Mouse (Mus musculus) Patski (cell line): ENCODE measurements around the gene Prrg3. TPM values are rescaled to one million over a fixed set of nuclear protein-coding genes. Genes with fewer than 3 reads are reported as not detected.

Experiments used
- ATAC-seq: fragments of 100-300 bp; one replicate; pipeline ENCODE4 v1.8.0; 2021
- CTCF ChIA-PET: fragments of 350-600 bp; sonication (Branson Sonifier 250); formaldehyde crosslinking; loops from one replicate; lab custom pipeline; 2022; ENCODE audit warnings: inconsistent platforms; lab: Charles Lee
- POLR2A ChIA-PET: fragments of 350-600 bp; sonication (Branson Sonifier 250); formaldehyde crosslinking; loops from one replicate; lab custom pipeline; 2022; ENCODE audit warnings: antibody characterized with exemption, inconsistent platforms; lab: Charles Lee
- DNase-seq: peaks from one replicate; pipeline ENCODE4 v3.0.0-alpha.2; 2011; ENCODE audit warnings: low read depth, low spot score
- H3K27me3 ChIP-seq: fragments of 371-371 bp; one replicate; pipeline ENCODE4 v1.5.1; 2021
- CTCF ChIP-seq: fragments of 100-300 bp; IDR thresholded peaks from one replicate; pipeline ENCODE4 v1.5.1; 2021
- in situ Hi-C: fragments of 300-500 bp; cut with MboI; formaldehyde crosslinking; loops from 3 replicates; pipeline ENCODE4 v1.11.1; 2018; ENCODE audit warnings: low pct_unique_long_range_greater_than_20kb, mixed read lengths
- polyA plus RNA-seq: library from polyadenylated mRNA; unstranded; gene quantifications from one replicate; pipeline ENCODE4 v1.2.3, GENCODE M21; 2021

The Prrg3 gene
- polyA plus RNA-seq, 1 experiment from 2014 or later = 0.01 TPM

DNA sequence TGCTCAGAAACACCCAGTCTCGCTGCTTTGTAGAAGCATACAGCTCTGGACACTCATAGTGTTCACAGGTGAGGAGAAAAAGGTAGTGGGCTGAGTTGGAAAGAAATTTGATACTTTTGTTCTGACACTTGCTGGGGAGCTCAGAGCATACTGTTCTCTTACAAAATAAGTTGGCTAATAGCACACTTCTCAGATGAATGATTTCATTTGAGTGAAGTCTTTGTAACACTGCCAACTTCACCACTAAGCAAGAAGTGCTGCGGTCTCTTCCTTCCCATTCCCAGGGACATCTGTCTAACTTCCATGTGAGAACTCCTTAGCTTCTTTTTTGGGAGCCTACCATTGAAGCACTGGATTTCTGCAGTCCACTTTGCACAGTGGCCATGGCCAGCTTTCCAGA, 20.8 kb downstream of the Prrg3 start:
- POLR2A ChIA-PET = no interaction called here
- H3K27me3 ChIP-seq = peaks cover 7% of the 10 kb centered on the region
- TF ChIP-seq CTCF = no peak
- in situ Hi-C loops = no loop called here
- DNase-seq (no peak), ATAC-seq (no peak)
- CTCF ChIA-PET = no interaction called here

DNA sequence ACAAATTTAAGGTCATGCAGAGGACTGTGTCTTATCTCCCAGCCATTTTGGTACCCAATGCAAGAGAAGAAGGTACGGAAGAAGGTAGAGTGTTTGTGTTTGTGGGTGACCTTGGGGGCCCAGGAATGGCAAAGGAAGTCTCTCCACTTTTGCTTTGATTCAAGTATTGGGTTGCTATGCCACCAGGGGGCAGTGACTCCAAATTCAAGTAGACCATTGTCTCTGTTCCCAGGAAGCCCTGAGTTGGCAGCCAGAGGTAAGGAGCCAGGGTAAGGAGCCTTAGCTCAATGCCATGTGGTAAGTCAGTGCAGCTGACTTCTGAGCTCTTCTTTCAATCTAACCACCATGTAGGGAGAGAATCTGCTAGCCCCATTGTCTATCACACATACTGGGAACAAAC, 21.4 kb downstream of the Prrg3 start:
- ATAC-seq (no peak), DNase-seq (no peak)
- in situ Hi-C loops = no loop called here
- peak; percentile 42 for TF ChIP-seq CTCF
- CTCF ChIA-PET = no interaction called here
- H3K27me3 ChIP-seq = peaks cover 6% of the 10 kb centered on the region
- POLR2A ChIA-PET = no interaction called here

DNA sequence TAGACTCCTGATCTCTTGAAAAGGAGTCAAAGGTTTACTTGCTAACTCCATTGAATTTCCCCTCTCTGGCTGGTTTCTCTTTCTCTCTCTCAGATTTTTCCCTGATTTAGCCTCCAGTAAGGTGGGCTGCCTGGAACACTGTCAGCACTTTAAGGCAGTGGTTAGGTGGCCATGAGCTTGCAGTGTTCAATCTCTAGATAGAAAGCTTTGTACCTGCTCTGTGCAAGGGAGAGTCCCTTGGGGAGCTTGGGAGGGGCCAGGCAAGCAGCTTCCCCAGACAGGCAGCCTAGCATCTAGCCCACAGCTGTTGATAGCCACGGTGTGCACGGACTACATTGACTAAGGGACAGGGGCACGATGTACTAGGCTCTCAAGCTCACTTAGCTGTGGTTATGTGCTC, 29.1 kb downstream of the Prrg3 start, which contains the start of gene Cnga2:
Gene Cnga2, plus strand, starts transcription at position 301 of the 400 bp plus-strand sequence.
- peaks cover 13% of the 10 kb centered on the region for H3K27me3 ChIP-seq
- DNase-seq = no peak
- ChIA-PET CTCF (no interaction called here), POLR2A (no interaction called here)
- ATAC-seq = no peak
- no peak for TF ChIP-seq CTCF
- in situ Hi-C loops = no loop called here

DNA sequence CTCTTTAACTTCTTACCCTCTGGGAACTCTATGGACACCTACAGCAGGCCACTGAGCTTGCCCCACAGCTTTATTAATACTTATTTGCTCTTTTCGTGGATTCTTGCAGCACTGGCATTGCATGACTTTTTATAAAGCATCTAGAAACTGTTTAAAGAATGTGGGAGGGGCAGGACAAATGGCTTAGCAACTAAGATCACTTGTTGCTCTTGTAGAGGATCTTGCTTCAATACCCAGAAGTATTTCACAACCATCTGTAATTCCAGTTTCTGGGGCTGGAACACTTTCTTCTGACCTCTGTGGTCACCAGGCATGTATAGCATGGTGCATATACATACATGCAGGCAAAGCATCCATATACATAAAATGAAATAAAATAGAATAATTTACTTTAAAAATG, 33.5 kb downstream of the Prrg3 start:
- DNase-seq = no peak
- peaks cover 29% of the 10 kb centered on the region for H3K27me3 ChIP-seq
- no peak for TF ChIP-seq CTCF
- ChIA-PET CTCF (no interaction called here), POLR2A (no interaction called here)
- in situ Hi-C loops = no loop called here
- ATAC-seq = no peak

DNA sequence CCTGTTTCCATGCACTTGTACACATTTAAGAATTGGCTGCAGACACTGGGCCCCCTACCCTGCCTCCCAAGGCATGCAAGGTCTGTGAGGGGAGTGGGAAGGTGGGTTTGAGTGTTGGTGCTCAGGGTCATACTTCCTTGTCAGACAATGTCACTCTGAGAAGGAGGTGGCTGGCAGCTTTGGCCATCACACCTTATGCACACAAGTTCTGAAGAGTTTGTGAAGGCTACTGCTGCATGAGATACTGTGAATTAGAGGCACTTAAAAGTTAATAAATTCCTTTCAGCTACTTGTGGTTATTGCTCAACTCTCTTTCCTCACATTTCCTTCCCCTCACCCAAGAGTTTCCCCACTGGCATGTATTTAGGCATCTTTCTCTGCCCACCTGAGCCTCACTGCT, 47.5 kb downstream of the Prrg3 start:
- CTCF ChIA-PET = interaction anchor here (1.6 kb wide), 1 partner anchor 11 kb away, joined by 5 read pairs; no protein-coding TSS in a partner anchor
- ATAC-seq (peak; percentile 57), DNase-seq (no peak)
- H3K27me3 ChIP-seq = peaks cover 10% of the 10 kb centered on the region
- no peak for TF ChIP-seq CTCF
- POLR2A ChIA-PET = no interaction called here
- in situ Hi-C loops = loop anchor here (5.0 to 25.0 kb wide), 2 partner anchors 652 to 812 kb away; partner anchors contain the start of gene Gabra3

DNA sequence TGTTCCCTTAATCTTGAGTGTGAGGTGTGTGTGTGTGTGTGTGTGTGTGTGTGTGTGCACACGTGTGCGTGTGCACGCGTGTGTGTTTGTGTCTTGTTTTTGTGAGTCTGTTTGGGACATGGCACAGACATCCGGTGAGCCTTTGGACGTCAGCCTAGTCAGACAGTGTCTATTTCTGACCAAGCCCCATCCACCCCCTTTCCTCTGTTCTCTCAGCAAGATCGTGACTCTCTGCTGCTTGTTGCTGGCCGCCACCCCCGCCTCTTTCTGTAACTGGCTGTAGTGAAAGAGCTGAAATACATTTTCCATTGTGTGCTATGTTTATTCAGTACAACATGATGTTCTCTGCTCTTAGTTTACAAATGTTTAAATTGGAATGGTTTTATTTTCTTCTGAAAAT, 49.8 kb downstream of the Prrg3 start:
- ATAC-seq = no peak

DNA sequence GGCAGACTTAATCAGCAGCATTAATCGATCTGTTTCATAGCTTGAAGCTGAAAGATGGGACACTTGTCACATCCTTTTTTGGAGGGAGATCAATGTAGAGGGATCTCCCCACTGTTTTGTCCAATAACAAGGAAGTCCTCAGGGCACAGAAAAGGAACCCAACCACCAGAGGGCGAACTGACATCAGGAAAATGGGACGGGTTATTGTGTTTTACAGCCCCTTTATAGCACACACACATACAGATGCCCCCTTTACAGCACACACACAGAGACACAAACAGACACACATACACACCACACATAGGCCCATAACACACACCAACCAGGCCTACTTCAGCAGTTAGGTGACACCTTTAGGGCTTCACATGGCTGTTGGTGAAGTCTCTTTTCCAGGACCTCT, 50.4 kb downstream of the Prrg3 start:
- H3K27me3 ChIP-seq = peaks cover 6% of the 10 kb centered on the region
- ChIA-PET POLR2A (no interaction called here), CTCF (no interaction called here)
- in situ Hi-C loops = loop anchor here (5.0 to 25.0 kb wide), 2 partner anchors 649 to 809 kb away; partner anchors contain the start of gene Gabra3
- peak; percentile 67 for TF ChIP-seq CTCF
- no peak for DNase-seq
- no peak for ATAC-seq

More for the DNA sequence above, 49.8 kb downstream of the Prrg3 start:
- in situ Hi-C loops = loop anchor here (5.0 to 25.0 kb wide), 2 partner anchors 650 to 810 kb away; partner anchors contain the start of gene Gabra3
- POLR2A ChIA-PET = no interaction called here
- peaks cover 6% of the 10 kb centered on the region for H3K27me3 ChIP-seq
- TF ChIP-seq CTCF = no peak
- DNase-seq = no peak
- CTCF ChIA-PET = no interaction called here

DNA sequence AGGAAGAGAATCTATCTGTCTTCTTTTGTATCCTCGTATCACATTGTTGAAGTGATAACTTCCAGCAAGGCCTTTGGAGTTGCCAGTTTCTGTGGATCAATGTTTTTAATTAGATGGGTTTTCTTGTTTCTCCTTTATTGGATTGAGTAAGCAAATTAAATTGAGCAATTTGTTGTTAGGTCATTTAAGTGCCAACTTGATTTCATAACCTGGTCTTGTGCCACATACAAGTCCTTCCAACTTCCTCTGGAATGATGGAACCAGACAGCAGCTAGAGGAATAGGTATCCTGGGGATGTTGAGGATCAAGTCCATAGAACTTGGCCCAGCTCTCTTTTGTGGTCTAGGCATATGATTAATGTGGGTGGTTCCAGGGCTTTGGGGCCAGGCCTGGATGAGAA, 59.8 kb downstream of the Prrg3 start:
- DNase-seq (no peak), ATAC-seq (no peak)
- H3K27me3 ChIP-seq = peaks cover 17% of the 10 kb centered on the region
- ChIA-PET POLR2A (interaction anchor here (0.7 kb wide), 1 partner anchor 197 kb away, joined by 3 read pairs; no protein-coding TSS in a partner anchor), CTCF (no interaction called here)
- TF ChIP-seq CTCF = no peak
- in situ Hi-C loops = loop anchor here (25.0 kb wide), 1 partner anchor 640 kb away; the partner anchor contains the start of gene Gabra3

Other genes starting within 250 kb of the Prrg3 start
- 30.0 TPM for gene Vma21, start 146.7 kb upstream of the Prrg3 start, polyA plus RNA-seq
- gene Gm1141, start 41.6 kb upstream of the Prrg3 start, polyA plus RNA-seq = 0.22 TPM
- not detected for gene Fate1, start 10.4 kb downstream of the Prrg3 start, polyA plus RNA-seq
- not detected for gene Cnga2, start 29.2 kb downstream of the Prrg3 start, polyA plus RNA-seq